ENCODE assay signal across 15 mouse cellular contexts in the genomic region with DNA sequence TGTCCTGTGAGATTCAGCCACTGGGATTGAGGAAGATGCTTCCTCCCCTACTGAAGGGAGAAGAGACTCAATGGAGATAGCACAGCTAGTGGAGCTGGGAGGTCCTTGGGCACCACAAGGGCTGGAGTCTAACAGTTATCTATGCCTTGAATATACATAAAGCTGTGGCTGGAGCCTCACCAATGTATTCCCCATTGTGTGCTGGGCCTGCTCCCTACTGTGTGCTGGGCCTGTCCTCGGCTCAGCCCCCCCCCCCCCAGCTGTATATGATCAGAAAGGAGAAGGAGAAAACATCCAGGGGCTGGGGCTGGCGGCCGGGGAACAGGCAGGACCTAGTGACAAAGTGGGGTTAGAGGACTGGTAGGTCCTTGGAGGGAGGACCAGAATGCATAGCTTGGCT. TPM values are rescaled to one million over a fixed set of nuclear protein-coding genes. Genes with fewer than 3 reads are reported as not detected.
DNase-seq lines count a peak whose midpoint lies in the region; ATAC-seq lines count a peak whose summit lies in the region.
"Had no signal": no experiment of that assay in that cellular context is flagged by ENCODE, and none has a peak within 500 bp of the region (broad histone marks: within the 10 kb centered on the region; RNA-seq: fewer than 3 reads in every experiment).

No protein-coding gene starts in this region.

- ATAC-seq in heart, embryonic 11.5 days (replicated peaks; ENCODE audit: insufficient number of reproducible peaks, low FRiP score, low TSS enrichment) = no peak
- no peak for ATAC-seq in megakaryocyte, adult 5-6 weeks (ENCODE audit: poor library complexity, severe bottlenecking)
- no peak for ATAC-seq in hindbrain, embryonic 15.5 days (ENCODE audit: low FRiP score, low read depth)
- no peak for ATAC-seq in neural tube, embryonic 14.5 days (ENCODE audit: low read depth)
- no peak for ATAC-seq in kidney, embryonic 16.5 days (ENCODE audit: low FRiP score, low TSS enrichment)

- H3K36me3 ChIP-seq in heart, embryonic 11.5 days (ENCODE audit: control insufficient read depth, insufficient read depth, low read length) = no peaks in the 10 kb centered on the region
- H3K36me3 ChIP-seq in megakaryocyte, embryonic 14.5 days (replicated peaks; ENCODE audit: low read length) = no peaks in the 10 kb centered on the region
- no peaks in the 10 kb centered on the region for H3K36me3 ChIP-seq in hindbrain, embryonic 15.5 days
- H3K36me3 ChIP-seq in neural tube, embryonic 14.5 days (ENCODE audit: control insufficient read depth, insufficient read depth, low read length) = no peaks in the 10 kb centered on the region
- H3K36me3 ChIP-seq in kidney, embryonic 16.5 days (ENCODE audit: insufficient read depth, low read length) = no peaks in the 10 kb centered on the region
- H3K36me3 ChIP-seq: limb, embryonic 10.5 days had no signal

- peaks cover 25% of the 10 kb centered on the region for H3K27me3 ChIP-seq in heart, embryonic 11.5 days (ENCODE audit: control insufficient read depth, insufficient read depth, low read length)
- peaks cover 65% of the 10 kb centered on the region for H3K27me3 ChIP-seq in megakaryocyte, embryonic 14.5 days (replicated peaks)
- H3K27me3 ChIP-seq in hindbrain, embryonic 15.5 days = no peaks in the 10 kb centered on the region
- H3K27me3 ChIP-seq in neural tube, embryonic 14.5 days (ENCODE audit: control insufficient read depth, insufficient read depth, low read length) = no peaks in the 10 kb centered on the region
- H3K27me3 ChIP-seq in kidney, embryonic 16.5 days (ENCODE audit: insufficient read depth, low read length) = no peaks in the 10 kb centered on the region

- WGBS in heart, embryonic 11.5 days (ENCODE audit: insufficient replicate concordance) = 55% methylated on average over 3 of the region's 3 CpGs
- 36% methylated on average over 3 of the region's 3 CpGs for WGBS in hindbrain, embryonic 15.5 days
- WGBS in neural tube, embryonic 14.5 days = 61% methylated on average over 3 of the region's 3 CpGs
- WGBS in kidney, embryonic 16.5 days = 70% methylated on average over 3 of the region's 3 CpGs

- H3K4me3 ChIP-seq in heart, embryonic 11.5 days (ENCODE audit: low read depth, low read length) = no peak overlapping the region
- peak overlapping the region; percentile 88 for H3K4me3 ChIP-seq in megakaryocyte, embryonic 14.5 days (replicated peaks)
- no peak overlapping the region for H3K4me3 ChIP-seq in hindbrain, embryonic 15.5 days
- no peak overlapping the region for H3K4me3 ChIP-seq in neural tube, embryonic 14.5 days (ENCODE audit: low read depth, low read length)
- no peak overlapping the region for H3K4me3 ChIP-seq in kidney, embryonic 16.5 days (ENCODE audit: low read length)
- H3K4me3 ChIP-seq: limb, embryonic 10.5 days had no signal

- 0 out of 2 replicates have a peak overlapping the region, but pooled peaks have one; percentile 41 for H3K27ac ChIP-seq in heart, embryonic 11.5 days (ENCODE audit: low read depth, low read length)
- peak overlapping the region; percentile 83 for H3K27ac ChIP-seq in hindbrain, embryonic 15.5 days (replicated peaks)
- peak overlapping the region; percentile 65 for H3K27ac ChIP-seq in neural tube, embryonic 14.5 days (ENCODE audit: low read depth, low read length)
- no peak overlapping the region for H3K27ac ChIP-seq in kidney, embryonic 16.5 days (ENCODE audit: low read length)
- H3K27ac ChIP-seq: limb, embryonic 10.5 days had no signal

- peak overlapping the region; percentile 34 for H3K4me2 ChIP-seq in heart, embryonic 11.5 days
- H3K4me2 ChIP-seq in hindbrain, embryonic 15.5 days = no peak overlapping the region
- no peak overlapping the region for H3K4me2 ChIP-seq in neural tube, embryonic 14.5 days (ENCODE audit: low read depth, low read length)
- H3K4me2 ChIP-seq in kidney, embryonic 16.5 days (replicated peaks; ENCODE audit: low read depth, low read length) = no peak overlapping the region
- H3K4me2 ChIP-seq: lung, embryonic 14.5 days had no signal

- intact Hi-C loops in heart, postnatal 36 days (cut with DNase I) = no loop called here

- no peak overlapping the region for H3K9ac ChIP-seq in heart, embryonic 11.5 days (ENCODE audit: low read depth, low read length)
- H3K9ac ChIP-seq in hindbrain, embryonic 15.5 days = no peak overlapping the region
- no peak overlapping the region for H3K9ac ChIP-seq in neural tube, embryonic 14.5 days (replicated peaks; ENCODE audit: low read depth, low read length)
- H3K9ac ChIP-seq in kidney, embryonic 16.5 days (replicated peaks; ENCODE audit: low read length) = no peak overlapping the region
- H3K9ac ChIP-seq: lung, embryonic 14.5 days had no signal

- no peaks in the 10 kb centered on the region for H3K9me3 ChIP-seq in heart, embryonic 11.5 days (replicated peaks; ENCODE audit: control insufficient read depth, low read length)
- no peaks in the 10 kb centered on the region for H3K9me3 ChIP-seq in megakaryocyte, embryonic 14.5 days
- H3K9me3 ChIP-seq in hindbrain, embryonic 15.5 days = no peaks in the 10 kb centered on the region
- H3K9me3 ChIP-seq in neural tube, embryonic 14.5 days (ENCODE audit: control insufficient read depth, low read length) = no peaks in the 10 kb centered on the region
- H3K9me3 ChIP-seq in kidney, embryonic 16.5 days (ENCODE audit: low read length) = no peaks in the 10 kb centered on the region
- H3K9me3 ChIP-seq: limb, embryonic 10.5 days had no signal

- peaks cover 33% of the 10 kb centered on the region for H3K4me1 ChIP-seq in heart, embryonic 11.5 days (ENCODE audit: control insufficient read depth, insufficient read depth, low read length)
- peaks cover 70% of the 10 kb centered on the region for H3K4me1 ChIP-seq in megakaryocyte, embryonic 14.5 days
- peaks cover 64% of the 10 kb centered on the region for H3K4me1 ChIP-seq in hindbrain, embryonic 15.5 days (replicated peaks)
- peaks cover 52% of the 10 kb centered on the region for H3K4me1 ChIP-seq in neural tube, embryonic 14.5 days (ENCODE audit: control insufficient read depth, insufficient read depth, low read length)
- H3K4me1 ChIP-seq in kidney, embryonic 16.5 days (ENCODE audit: insufficient read depth, low read length) = peaks cover 8% of the 10 kb centered on the region

- no peak for DNase-seq in heart, postnatal 36 days
- no peak for DNase-seq in gastrocnemius, postnatal 25 days
- DNase-seq: adrenal gland, postnatal 25 days; heart, postnatal 14 days; kidney, adult 11 months; kidney, postnatal 4 days; lung, embryonic 14.5 days; spleen, adult 18-20 months had no signal

RNA-seq across cellular contexts. Expression of gene Cbfa2t3, which starts 36.2 kb away (rescaled TPM):
- polyA plus RNA-seq in heart, embryonic 11.5 days (2014; fragmentation: Nextera tagmentation; extraction: Ambion mirVana) = 5.2 and 5.4 TPM in 2 replicates
- total RNA-seq in heart, postnatal 36 days (2021) = 10 to 100 TPM; 19.7 to 23.0 TPM
- 54.9 and 189 TPM in 2 replicates for polyA plus RNA-seq in megakaryocyte, embryonic 14.5 days (2012; ENCODE audit: insufficient read depth, low replicate concordance)
- 29.5 and 30.0 TPM in 2 replicates for total RNA-seq in megakaryocyte, adult 5-6 weeks (2015)
- total RNA-seq in megakaryocyte, adult 5-6 weeks (2017) = 25.1 and 26.5 TPM in 2 replicates
- polyA plus RNA-seq in hindbrain, embryonic 15.5 days (2015; fragmentation: Nextera tagmentation; extraction: Ambion mirVana) = 19.1 and 21.2 TPM in 2 replicates
- polyA plus RNA-seq in neural tube, embryonic 14.5 days (2014; fragmentation: Nextera tagmentation; extraction: Ambion mirVana) = 23.5 and 23.9 TPM in 2 replicates
- total RNA-seq in gastrocnemius, postnatal 25 days (2021) = 10 to 100 TPM; 19.0 to 27.8 TPM
- 3.5 and 4.5 TPM in 2 replicates for polyA plus RNA-seq in kidney, embryonic 16.5 days (2015; fragmentation: Nextera tagmentation; extraction: Ambion mirVana)

RNA-seq across cellular contexts. Expression of gene Acsf3, which starts 40.2 kb away (rescaled TPM):
- polyA plus RNA-seq in heart, embryonic 11.5 days (2014; fragmentation: Nextera tagmentation; extraction: Ambion mirVana) = 15.4 and 17.5 TPM in 2 replicates
- 10 to 100 TPM; 28.3 to 30.6 TPM for total RNA-seq in heart, postnatal 36 days (2021)
- 9.9 and 23.1 TPM in 2 replicates for polyA plus RNA-seq in megakaryocyte, embryonic 14.5 days (2012; ENCODE audit: insufficient read depth, low replicate concordance)
- total RNA-seq in megakaryocyte, adult 5-6 weeks (2015) = 4.3 and 5.0 TPM in 2 replicates
- 3.9 and 5.9 TPM in 2 replicates for total RNA-seq in megakaryocyte, adult 5-6 weeks (2017)
- polyA plus RNA-seq in hindbrain, embryonic 15.5 days (2015; fragmentation: Nextera tagmentation; extraction: Ambion mirVana) = 15.6 and 17.1 TPM in 2 replicates
- polyA plus RNA-seq in neural tube, embryonic 14.5 days (2014; fragmentation: Nextera tagmentation; extraction: Ambion mirVana) = 16.2 and 16.3 TPM in 2 replicates
- 10 to 100 TPM; 12.9 to 13.3 TPM for total RNA-seq in gastrocnemius, postnatal 25 days (2021)
- polyA plus RNA-seq in kidney, embryonic 16.5 days (2015; fragmentation: Nextera tagmentation; extraction: Ambion mirVana) = 22.7 and 22.9 TPM in 2 replicates
